Mouse (Mus musculus) cerebral cortex, adult 2 months (tissue): Measurements from ENCODE around the gene Ift88.

ENCODE experiments used
- WGBS: fragments of 180-500 bp; shearing (Covaris S2); methylation state at CpG from one replicate; pipeline ENCODE4 v1.1.7; 2018; 5-methylcytosine and 5-hydroxymethylcytosine counted together

The Ift88 gene

DNA sequence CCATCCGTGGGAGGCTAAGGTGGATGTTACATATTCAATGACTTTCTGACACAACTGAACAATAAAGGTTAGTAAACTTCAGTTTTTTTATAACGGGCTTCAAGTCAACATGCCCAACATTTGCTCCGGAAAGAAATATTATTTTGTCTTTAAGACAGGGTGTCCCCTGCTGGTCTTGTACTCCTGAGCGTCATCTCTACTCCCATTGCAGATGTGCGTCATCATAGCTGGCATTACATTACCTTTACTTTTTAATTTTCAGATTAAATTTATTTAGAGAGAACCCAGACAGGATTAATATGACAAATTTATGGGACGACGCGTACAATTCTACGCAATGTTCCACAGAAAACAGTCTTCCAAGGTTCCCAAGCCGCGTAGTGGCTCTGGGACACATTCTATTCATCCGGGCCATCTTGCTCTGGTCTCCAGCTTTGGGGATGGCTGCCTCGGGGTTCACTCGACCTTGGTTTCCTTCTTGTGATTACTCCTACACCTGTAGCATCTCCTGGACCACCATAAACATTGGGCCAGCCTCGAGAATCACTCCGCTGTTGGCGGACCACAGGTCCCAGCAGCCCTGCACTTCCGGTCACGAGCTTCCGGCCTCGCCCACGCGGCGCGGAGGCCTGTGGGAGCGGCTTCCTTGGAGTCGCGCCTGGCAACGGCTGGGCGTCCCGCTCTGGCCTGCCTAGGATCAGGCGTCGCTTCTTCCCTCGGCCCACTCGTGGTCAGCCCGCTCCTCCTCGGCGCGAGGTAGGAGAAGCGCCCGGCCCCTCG, at the start of gene Ift88:
Ift88 (plus strand) TSS at position 631 of the 780 bp plus-strand sequence.
- WGBS, result 2% methylated on average over 42 of the region's 42 CpGs

DNA sequence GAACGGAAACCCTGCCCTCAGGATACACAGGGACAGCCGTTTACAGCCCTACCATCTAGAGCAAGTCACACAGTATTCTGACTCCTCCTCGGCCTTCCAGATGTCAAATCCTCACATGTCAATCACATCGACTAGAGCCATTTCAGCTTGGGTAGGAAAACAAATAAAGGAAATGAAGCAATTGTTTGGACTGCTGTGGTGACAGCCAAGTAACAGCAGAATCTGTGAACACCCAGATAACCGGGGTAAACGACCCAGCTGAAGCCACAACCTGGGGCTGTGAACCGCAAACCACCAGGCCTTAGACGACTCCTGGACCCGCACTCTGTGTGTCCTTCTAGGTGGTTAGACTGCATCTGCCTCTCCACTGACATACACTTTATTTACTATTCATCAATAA, 48.7 kb upstream of the Ift88 start:
- WGBS, result 87% methylated on average over 9 of the region's 9 CpGs

DNA sequence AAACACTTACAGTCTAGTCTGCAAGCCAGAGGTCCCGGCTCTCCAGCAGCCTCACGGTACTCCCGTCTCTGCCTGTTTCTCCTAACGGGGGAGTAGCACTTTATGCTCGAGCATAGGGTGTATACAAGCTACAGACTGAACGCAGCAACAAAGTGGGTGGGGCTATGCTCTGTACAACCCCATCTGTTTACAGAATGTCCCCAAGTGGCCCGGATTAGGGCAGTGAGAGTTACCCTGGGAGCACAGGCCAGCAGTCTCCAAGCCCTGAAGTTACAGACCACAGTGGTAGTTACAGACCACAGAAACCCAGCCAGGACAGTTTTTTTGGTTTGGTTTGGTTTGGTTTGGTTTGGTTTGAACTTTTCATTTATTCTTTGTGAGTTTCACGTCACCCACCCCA, 47.8 kb upstream of the Ift88 start:
- WGBS, result 93% methylated on average over 8 of the region's 8 CpGs

DNA sequence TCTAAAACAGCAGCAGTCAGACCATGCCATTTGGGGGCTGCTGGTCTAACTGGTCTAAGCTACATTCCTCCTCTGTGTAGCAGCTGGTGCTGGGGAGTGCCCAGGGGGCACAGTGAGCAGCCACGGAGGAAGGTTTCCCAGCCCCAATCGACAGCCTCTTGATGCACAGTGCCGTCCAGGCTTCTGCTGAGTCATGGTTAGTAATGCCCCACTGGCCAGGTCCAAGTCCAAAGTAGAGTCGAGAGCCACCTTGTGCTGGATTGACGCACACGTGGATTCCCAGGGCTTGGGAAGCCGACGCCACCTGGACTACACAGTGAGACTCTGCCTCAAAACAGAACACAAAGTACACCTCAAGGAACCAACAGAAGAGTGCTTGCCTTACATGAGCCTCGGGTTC, 46.9 kb upstream of the Ift88 start:
- WGBS, result 86% methylated on average over 9 of the region's 9 CpGs

DNA sequence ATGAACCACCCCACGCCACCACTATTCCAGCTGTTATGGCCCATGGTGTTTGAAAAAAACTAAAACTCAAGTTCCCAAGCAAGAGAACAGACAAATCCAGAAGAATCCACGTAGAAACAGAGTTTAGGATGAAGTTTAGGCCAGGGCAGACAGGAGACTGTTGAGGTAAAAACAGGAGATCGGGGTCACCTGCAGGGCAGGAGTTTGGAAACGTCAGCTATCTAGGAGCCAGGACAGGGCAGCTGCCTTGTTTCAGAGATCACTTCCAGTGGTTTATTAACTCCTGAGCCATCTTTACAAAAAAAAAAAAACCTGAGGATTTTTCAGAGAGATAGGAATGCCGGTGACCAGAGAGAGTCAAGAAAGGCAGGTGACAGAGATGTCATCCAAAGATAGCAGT, 46.3 kb upstream of the Ift88 start:
- 94% methylated on average over 5 of the region's 5 CpGs for WGBS

DNA sequence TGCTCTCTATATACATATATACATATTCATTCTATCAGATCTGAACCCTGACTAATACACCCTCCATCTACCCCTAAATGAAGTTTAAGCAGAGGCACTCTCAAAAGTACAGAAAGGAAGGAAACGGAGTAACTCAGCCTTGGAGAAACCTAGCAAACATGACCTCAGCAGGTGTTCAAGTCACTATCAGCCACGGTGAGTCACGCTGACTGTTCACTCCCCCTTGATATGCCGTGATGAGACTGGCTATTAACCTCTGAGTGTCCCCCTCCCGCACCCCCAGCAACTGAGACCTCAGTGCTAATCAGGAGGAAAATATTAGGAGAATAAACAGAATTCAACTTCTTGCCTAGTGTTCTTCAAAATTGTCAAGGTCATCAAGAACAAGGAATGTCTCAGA, 38.2 kb upstream of the Ift88 start:
- WGBS, result 87% methylated on average over 5 of the region's 5 CpGs

DNA sequence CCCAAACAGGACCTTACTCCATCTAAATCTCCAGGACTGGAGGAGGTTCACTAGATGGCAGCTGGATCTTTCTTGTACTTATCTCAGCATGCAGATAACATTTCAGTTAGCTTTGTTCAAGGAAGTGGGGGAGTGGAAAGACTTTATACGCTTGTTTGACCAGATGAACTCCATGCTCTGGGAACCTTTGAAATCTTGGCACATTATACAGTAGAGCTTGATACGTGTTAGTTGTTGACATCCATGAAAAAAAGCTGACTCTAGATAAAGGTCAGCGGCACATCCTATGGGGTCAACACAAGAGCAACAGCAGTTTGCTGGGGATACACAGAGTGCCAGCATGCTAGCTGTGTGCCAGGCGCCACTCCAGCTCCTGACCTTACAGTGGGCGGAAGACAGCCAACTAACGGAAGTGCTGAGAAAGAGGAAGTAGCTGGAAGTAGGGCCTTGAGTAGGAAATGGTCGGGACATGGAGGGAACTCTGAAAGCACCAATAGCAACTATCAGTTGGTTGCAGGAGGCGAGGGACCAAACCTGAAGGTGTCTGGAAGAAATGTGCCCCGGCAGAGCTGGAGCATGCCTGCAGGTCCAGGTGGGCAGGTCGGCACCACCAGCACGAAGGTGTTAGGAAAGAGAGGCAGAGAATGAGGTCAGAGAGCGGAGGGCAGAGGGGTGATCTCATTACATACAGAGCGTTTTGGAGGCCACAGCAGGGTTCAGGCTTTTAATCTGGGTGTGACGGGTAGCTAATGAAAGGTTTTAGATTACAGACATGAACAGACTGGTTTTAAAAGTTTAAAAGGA, 36.9 kb upstream of the Ift88 start:
- 73% methylated on average over 14 of the region's 14 CpGs for WGBS

DNA sequence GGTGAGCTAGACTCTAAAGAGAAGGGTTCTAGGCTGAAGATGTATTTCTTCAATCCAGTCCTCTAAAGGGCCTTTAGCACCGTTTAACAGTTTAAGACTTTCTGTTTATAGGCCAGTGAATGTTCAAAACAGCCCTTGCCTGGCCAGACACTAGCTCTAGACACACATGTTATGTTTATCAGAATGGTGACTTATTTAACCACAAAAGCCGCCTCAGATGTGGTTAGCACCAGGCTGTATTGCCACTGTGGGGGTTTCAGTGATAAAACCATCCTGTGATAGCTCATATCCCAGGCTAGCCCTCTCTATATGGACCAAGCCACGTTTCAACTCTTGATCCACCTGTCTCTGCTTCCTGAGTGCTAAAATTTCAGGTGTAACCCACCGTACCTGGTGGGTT, 32.2 kb upstream of the Ift88 start:
- WGBS, result 91% methylated on average over 4 of the region's 4 CpGs

DNA sequence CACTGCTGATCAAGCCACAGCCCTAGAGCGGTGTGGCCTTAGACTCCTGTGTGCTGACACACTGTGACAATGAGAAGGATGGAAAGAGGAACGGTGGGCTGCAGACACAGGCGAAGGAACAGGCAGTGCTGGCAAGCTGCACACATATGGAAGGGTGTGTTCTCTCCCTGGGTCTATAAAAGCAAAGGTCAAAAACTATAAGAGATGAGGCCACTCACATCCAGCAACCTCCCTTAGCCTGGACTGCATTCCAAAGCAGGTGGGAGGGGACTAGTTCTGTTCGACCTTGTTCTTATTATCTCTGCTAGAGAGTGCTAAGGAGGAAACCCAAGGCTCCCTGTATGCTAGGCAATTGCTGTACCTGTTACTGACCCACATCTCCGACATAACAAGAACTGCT, 31.6 kb upstream of the Ift88 start:
- WGBS, result 84% methylated on average over 5 of the region's 5 CpGs

DNA sequence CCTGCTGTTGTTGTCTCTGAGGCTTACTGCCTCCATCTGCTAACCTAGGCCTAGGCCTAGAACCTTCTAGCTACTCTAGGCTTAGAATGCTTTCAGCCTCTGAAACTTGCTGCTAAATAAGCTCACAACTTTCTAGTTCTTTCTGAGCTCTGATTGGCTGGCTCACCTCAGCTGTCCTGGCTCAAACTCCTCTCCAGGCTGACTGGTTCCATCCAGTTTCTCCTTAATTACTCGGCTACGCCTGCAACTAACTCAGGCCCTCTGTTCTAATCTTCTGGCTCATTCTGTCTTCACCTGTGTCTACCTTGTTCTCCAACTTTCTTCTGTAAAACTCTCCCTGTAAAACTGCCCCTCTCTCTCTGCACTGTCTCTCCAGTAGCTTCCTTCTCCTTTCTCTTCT, 28.4 kb upstream of the Ift88 start:
- WGBS, result 76% methylated on average over 2 of the region's 2 CpGs

DNA sequence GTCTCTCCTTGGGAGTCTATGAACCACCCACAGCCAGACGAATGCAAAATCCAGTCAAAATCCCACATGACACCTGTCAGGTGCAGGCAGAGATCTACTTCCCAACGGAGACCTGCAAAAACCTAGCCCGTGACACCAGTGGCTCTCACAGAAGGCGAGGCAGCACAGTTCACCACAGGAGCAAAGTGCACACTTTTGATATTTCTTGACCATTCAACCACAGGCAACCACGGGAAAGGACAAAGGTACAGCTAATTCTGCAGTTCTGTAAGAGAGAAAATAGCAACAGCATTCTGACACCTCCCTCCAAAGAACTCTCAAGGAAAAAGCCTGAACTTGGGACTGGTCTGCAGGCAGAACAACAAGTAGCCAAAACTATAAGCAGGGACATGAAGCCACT, 26.6 kb upstream of the Ift88 start:
- 82% methylated on average over 5 of the region's 5 CpGs for WGBS

DNA sequence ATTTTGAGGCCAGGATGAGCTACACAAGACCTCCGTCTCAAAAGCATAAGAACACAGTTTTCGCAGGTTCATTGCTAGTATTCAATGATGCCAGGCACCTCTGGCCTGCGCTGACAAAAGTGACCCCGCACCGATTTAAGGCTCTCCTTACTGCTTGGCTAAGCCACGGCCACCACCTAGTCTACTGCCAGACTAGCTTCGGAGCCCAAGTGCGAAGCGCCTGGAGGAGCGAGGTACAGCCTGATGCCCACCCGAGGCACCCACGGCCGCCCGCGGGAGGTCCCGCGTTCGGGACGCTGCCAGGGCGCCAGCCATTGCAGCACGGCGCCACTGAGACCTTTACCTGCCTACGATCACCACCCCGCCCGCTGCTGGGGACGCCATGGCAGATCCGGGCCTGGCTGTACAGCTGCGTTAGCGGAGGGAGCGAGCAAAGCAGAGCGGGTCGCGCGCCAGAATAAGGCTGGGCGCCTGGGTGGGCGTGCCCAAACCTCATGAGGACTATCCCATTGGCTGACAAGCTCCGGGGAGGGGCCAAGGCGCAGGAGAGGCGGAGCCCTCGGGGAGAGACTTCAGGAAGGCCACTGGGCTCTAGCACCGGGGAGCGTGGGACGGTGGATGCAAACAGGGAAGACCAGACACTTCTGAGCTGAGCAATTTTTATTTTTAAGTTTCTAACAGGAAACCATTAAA, 25.7 kb upstream of the Ift88 start, which contains the start of gene Cryl1:
Cryl1 (minus strand) TSS at position 465 of the 693 bp plus-strand sequence.
- WGBS, result 1% methylated on average over 43 of the region's 43 CpGs

DNA sequence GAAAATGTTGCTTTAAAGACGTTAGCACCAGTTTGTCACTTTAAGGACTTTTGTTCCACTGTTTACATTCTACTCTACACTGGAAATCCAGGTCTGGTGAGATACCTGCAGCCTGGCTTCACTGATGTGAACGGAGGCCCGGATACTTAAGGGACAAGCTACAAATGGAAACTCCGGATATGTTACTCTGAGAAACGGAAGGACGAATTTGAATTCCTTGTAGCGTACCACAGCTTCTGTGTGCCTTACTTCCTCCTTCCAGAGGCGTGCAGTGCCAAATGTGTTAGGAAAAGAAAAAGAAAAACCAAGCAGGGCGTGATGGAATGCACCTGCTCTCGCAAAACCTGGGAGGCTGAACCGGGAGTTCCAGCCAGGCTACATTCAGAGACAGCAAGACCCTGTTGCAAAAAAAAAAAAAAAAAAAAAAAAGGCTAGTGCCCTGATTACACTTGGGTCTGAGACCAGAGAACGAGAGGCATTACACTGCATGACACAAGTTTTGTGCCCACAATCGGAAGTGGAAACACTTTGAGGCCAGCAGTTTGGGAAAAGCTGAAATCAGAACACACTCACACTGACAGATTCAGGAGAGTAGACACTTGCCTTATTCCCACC, 24.9 kb upstream of the Ift88 start:
- 10% methylated on average over 13 of the region's 13 CpGs for WGBS

DNA sequence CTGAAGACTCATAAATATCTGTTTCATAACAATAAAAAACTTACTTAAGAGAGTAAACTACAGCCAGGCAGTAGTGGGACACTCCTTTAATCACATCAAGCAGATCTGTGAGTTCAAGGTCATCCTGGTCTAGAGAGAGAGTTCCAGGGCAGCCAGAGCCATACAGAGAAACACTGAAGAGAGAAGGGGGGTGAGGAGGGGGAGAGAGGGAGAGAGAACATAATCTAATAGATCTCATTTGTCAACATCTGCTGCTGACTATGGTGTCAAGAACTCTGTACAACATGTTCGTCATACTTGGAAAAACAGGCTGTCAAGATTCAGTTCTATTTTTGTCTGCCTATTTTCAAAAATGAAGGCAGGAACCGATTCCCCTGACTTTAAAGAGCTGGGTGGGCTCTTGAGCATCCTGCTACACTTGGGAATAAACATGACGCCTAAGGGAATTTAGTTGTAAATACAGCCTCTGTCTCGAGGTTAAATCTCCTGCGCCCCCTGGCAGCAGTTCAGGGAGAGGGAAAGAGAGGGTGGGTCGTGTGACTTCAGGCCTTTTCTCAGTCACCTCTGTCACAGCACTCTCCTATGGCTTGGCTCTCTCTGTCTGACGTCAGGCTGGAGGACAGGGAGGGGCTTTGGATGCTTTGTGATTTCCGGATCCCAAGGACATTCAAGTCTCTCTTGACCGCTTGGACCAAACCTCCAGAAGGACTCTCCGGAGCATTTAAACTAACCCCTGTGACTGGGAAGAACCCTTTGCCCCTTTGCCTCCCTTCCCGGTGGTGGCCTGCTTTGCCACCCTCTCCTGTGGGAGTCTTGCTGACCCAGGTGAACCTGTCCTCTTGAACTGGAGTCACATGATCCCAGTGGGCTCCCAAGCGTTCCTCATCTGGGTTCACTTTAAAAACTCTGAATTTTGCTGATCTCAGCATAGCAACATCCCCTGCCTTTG, 16.5 kb upstream of the Ift88 start:
- 9% methylated on average over 12 of the region's 12 CpGs for WGBS

DNA sequence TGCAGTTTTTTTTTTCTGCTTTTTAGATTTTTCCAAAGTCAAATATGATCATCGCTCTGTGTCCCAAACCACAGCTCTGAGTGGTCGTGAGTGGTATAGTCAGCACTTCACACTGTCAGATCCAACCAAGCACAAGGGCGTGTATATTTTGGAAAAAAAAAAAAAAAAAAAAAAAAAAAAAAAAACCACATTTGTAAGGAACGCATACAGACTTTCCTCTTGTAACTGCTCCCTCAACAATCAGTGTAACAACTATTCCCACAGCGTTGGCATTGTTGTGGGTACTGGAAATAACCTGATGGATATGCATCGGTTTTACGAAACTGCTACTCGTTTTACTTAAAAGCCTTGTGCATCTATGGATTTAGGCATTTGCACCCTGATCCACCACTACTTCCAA, 15.8 kb upstream of the Ift88 start:
- WGBS, result 67% methylated on average over 8 of the region's 8 CpGs

DNA sequence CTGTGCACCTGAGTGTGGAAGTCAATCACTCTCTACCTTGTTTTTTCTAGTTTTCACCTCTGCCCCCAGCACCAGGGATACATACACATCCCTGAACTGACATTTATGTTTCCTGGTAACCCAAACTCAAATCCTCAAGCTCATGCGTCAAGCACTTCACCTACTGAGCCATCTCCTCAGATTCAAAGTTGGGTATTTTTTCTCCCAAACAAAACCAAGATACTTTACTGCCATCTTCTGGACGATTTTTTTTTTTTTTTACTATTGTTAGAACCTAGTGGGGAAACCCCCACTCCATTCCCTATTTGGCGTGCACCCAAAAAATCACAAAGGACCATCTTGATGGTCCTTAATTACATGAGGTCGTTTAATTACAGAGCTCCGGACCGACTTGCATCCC, 14.8 kb upstream of the Ift88 start:
- WGBS, result 4% methylated on average over 6 of the region's 6 CpGs

DNA sequence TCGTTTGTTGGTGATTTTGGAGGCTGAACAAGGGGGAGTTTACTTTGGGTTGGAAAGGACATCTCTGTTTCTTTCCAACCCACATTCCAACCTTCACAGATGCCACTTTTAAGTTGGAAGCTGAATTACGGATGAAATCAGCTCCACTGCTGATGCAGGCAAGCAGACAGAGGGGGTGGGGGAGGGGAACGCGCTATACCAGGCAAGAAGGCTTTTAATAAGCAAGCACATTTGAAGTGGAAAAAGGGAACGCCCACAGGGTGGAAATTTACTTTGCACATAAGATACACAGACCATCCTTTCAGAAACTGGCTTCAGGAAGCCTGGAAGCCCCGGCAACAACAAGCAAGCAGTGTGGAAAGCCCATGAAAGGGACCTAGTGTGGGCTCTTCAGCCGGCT, 11.7 kb upstream of the Ift88 start:
- WGBS, result 20% methylated on average over 7 of the region's 7 CpGs

DNA sequence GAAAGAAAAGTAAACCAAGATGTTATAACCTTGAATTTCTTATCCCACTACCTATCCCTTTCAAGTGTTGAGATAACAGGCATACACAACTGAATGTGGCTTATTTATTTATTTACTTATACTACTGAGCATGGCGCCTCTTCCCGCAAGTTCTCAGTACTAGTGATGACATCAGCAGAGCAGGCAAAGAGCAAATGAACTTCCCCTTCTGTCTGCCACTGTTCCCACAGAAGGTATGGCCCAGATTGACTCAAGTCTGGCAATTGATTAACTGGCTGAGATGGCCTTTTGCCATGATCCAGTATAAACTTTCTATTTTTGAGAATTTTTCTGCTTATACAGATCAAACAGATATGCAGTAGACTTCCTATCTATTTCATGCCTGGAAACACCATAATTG, 6.7 kb upstream of the Ift88 start:
- WGBS, result 84% methylated on average over 2 of the region's 2 CpGs

DNA sequence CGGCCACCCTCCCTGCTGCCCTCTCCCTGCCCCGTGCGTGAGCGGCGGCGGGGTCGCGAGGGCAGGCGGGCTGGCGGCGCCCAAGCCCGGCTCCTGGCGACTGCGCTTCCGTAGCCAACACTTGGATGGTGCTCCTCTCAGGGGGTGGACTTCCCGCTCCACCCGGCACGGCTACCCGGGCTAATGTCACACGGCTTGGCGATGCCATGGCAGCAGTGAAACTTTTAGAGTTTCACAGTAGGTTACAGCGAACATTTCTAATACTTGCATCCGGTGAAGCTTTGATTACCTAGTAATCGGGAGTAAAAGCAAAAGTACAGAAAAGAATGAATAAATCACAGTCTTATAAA, 325 bp downstream of the Ift88 start:
- 1% methylated on average over 24 of the region's 24 CpGs for WGBS

DNA sequence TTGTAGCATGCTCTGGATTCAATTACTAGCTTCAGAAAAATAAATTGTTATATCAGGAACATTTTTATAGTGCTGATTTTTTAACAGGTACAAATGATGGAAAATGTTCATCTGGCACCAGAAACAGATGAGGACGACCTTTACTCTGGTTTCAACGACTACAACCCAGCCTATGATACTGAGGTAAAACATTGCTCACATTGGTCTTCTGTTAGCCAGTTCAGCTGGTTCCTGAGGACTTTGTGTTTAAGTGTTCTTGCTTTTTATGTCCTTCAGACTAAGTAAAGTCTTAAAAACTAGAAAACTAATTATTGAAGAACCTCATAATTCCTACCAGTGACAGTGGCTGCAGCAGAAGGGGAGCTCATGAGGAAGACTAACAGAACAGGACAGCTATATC, 6.6 kb downstream of the Ift88 start:
- WGBS, result 88% methylated on average over 2 of the region's 2 CpGs

DNA sequence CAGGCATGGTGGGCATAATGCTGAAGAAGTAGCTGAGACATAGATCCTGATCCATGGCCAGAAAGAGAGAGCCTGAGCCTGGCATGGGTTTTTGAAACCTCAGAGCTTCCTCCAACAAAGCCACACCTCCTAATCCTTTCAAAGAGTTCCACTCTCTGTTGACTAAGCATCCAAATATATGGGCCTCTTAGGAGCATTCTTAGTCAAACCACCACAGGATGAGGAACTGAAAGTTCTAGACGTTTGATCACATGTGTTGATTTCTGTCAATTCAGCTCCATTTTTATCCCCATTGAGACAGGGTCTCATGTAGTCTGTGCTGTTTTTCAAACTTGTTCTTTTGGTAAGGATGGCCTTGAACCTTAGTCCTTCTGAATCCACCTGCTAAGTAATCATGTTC, 28.7 kb downstream of the Ift88 start:
- WGBS, result 74% methylated on average over 1 of the region's 1 CpGs
